Mouse (Mus musculus): Measurements from ENCODE around the gene Arhgef28. TPM values are rescaled to one million over a fixed set of nuclear protein-coding genes. Genes with fewer than 3 reads are reported as not detected.

Arhgef28 gene
- total and polyA plus RNA-seq, 3 experiments, result 0.11 TPM; not detected in 2

DNA sequence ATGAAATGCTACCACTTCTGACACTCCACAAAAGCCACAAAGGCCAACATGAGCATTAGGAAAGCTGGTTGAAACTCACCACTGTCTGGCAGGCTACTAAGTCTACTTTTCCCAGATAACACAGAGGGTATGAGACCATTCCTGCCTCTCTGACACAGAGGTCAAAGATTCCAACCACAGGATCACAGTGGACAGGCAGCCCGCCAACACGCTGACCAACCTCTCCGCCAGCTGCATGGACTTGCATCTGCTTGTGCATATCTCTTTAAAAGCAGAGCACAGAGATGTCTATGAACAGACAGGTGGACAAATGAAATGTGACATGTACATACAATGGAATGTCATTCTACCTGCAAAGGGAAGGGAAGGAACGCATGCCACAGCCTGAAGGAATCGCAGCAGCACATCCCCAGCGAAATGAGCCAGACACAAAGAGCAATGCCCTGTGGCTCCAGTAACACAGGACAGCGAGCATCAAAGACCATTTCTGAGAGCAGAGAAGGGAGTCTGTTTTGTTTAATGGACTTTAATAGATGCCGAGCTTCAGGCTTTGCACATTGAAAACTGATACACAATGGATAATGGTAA is 59.6 kb downstream of the Arhgef28 start:
- DNase-seq (ENCODE audit: low spot score) (no peak), ATAC-seq (ENCODE audit: extremely low read depth, insufficient number of reproducible peaks, low FRiP score, poor library complexity, severe bottlenecking) (no peak)
- no peak for TF ChIP-seq POLR2AphosphoS5 (IDR thresholded peaks at IDR 0.05; ENCODE audit: insufficient replicate concordance, low read depth, low read length)
- TF ChIP-seq TAL1 (conservative IDR thresholded peaks at IDR 0.05; ENCODE audit: low read depth, low read length), result no peak
- no peak for TF ChIP-seq GATA2 (IDR thresholded peaks at IDR 0.05; ENCODE audit: borderline replicate concordance, low read depth, low read length)
- TF ChIP-seq GATA1 (IDR thresholded peaks at IDR 0.05; ENCODE audit: borderline replicate concordance, low read length), result no peak
- TF ChIP-seq CTCF (IDR thresholded peaks at IDR 0.05; ENCODE audit: low read depth, low read length), result no peak
- no peaks in the 10 kb centered on the region for H3K27me3 ChIP-seq (ENCODE audit: insufficient read depth, low read length)
- H3K36me3 ChIP-seq (replicated peaks), result no peaks in the 10 kb centered on the region
- no peaks in the 10 kb centered on the region for H3K9me3 ChIP-seq (replicated peaks)
- H3K4me3 ChIP-seq (ENCODE audit: low read depth, low read length), result no peak overlapping the region
- H3K4me1 ChIP-seq (ENCODE audit: insufficient read depth, low read depth, low read length), result no peaks in the 10 kb centered on the region

DNA sequence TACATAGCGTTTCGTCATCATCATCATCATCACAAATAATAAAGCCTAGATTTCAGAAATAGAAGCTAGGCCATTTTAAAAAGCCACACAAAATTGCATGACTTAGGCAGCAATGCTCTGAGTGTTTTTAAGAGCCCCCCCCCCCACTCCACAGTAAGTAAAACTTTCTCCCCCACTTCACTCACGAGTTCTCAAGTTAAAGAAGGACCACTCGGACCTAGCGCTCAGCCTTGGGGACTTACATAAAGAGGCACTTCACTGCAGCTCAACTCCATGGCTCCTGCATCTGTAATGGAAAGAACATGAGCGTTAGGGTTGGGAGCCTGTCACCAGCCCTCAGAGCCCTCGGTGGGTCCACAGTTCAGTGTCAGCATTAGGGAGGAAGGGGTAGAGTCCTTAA is 60.9 kb downstream of the Arhgef28 start:
- ATAC-seq (ENCODE audit: extremely low read depth, insufficient number of reproducible peaks, low FRiP score, poor library complexity, severe bottlenecking), result no peak
- no peak for DNase-seq (ENCODE audit: low spot score)
- H3K36me3 ChIP-seq (replicated peaks), result no peaks in the 10 kb centered on the region
- no peaks in the 10 kb centered on the region for H3K4me1 ChIP-seq (ENCODE audit: insufficient read depth, low read depth, low read length)
- no peaks in the 10 kb centered on the region for H3K9me3 ChIP-seq (replicated peaks)
- TF ChIP-seq POLR2AphosphoS5 (IDR thresholded peaks at IDR 0.05; ENCODE audit: insufficient replicate concordance, low read depth, low read length) (no peak), GATA2 (IDR thresholded peaks at IDR 0.05; ENCODE audit: borderline replicate concordance, low read depth, low read length) (no peak), GATA1 (IDR thresholded peaks at IDR 0.05; ENCODE audit: borderline replicate concordance, low read length) (no peak), TAL1 (conservative IDR thresholded peaks at IDR 0.05; ENCODE audit: low read depth, low read length) (no peak), CTCF (IDR thresholded peaks at IDR 0.05; ENCODE audit: low read depth, low read length) (no peak)
- no peak overlapping the region for H3K4me3 ChIP-seq (ENCODE audit: low read depth, low read length)
- H3K27me3 ChIP-seq (ENCODE audit: insufficient read depth, low read length), result peaks cover 5% of the 10 kb centered on the region

DNA sequence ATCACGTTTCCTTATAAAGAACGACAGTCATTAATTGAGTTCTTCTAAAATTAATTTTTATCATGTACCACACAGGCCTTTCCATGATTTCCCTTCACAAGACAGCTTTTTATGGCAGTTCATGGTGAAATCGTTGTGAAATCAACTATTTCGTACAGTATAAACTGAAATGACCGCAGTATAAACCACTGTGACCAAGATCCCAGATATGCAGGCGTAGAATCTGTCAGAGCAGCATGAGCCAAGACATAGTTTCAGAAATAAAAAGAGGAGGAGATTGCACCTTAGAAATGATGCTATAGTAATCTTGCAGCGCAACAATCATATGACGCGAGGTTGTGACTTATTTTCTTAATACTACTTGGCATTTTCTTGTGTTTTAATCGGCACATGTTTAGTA is 63.2 kb downstream of the Arhgef28 start:
- peaks cover 9% of the 10 kb centered on the region for H3K27me3 ChIP-seq (ENCODE audit: insufficient read depth, low read length)
- H3K9me3 ChIP-seq (replicated peaks), result no peaks in the 10 kb centered on the region
- DNase-seq (ENCODE audit: low spot score) (no peak), ATAC-seq (ENCODE audit: extremely low read depth, insufficient number of reproducible peaks, low FRiP score, poor library complexity, severe bottlenecking) (no peak)
- no peak overlapping the region for H3K4me3 ChIP-seq (ENCODE audit: low read depth, low read length)
- no peaks in the 10 kb centered on the region for H3K36me3 ChIP-seq (replicated peaks)
- TF ChIP-seq GATA1 (IDR thresholded peaks at IDR 0.05; ENCODE audit: borderline replicate concordance, low read length) (no peak), CTCF (IDR thresholded peaks at IDR 0.05; ENCODE audit: low read depth, low read length) (no peak), POLR2AphosphoS5 (IDR thresholded peaks at IDR 0.05; ENCODE audit: insufficient replicate concordance, low read depth, low read length) (no peak), GATA2 (IDR thresholded peaks at IDR 0.05; ENCODE audit: borderline replicate concordance, low read depth, low read length) (no peak), TAL1 (conservative IDR thresholded peaks at IDR 0.05; ENCODE audit: low read depth, low read length) (no peak)
- no peaks in the 10 kb centered on the region for H3K4me1 ChIP-seq (ENCODE audit: insufficient read depth, low read depth, low read length)

DNA sequence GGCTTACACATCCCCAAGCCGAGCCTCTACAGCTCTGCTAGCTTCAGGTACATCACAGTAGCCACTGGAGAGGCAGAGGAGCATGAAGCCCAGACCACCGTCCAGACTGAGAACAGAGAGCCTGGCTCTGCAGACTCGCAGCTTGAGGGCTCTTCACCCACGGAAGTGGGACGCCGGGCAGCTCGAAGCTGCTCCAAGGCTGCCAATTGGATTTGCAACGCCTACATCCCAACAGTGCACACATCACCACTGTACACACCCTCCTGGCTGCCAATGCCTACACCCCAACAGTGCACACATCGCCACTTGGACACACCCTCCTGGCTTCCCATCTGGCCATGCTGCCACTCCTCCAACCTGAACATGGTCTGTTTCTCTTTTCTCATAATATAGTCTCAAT is 65.6 kb downstream of the Arhgef28 start:
- H3K27me3 ChIP-seq (ENCODE audit: insufficient read depth, low read length), result peaks cover 9% of the 10 kb centered on the region
- no peak overlapping the region; the same call in 1 of the 2 replicates for H3K4me3 ChIP-seq (ENCODE audit: low read depth, low read length)
- DNase-seq (ENCODE audit: low spot score), result no peak
- no peaks in the 10 kb centered on the region for H3K4me1 ChIP-seq (ENCODE audit: insufficient read depth, low read depth, low read length)
- no peak for ATAC-seq (ENCODE audit: extremely low read depth, insufficient number of reproducible peaks, low FRiP score, poor library complexity, severe bottlenecking)
- H3K36me3 ChIP-seq (replicated peaks), result no peaks in the 10 kb centered on the region
- no peak for TF ChIP-seq GATA1 (IDR thresholded peaks at IDR 0.05; ENCODE audit: borderline replicate concordance, low read length)
- TF ChIP-seq POLR2AphosphoS5 (IDR thresholded peaks at IDR 0.05; ENCODE audit: insufficient replicate concordance, low read depth, low read length), result no peak
- no peak for TF ChIP-seq CTCF (IDR thresholded peaks at IDR 0.05; ENCODE audit: low read depth, low read length)
- H3K9me3 ChIP-seq (replicated peaks), result no peaks in the 10 kb centered on the region

DNA sequence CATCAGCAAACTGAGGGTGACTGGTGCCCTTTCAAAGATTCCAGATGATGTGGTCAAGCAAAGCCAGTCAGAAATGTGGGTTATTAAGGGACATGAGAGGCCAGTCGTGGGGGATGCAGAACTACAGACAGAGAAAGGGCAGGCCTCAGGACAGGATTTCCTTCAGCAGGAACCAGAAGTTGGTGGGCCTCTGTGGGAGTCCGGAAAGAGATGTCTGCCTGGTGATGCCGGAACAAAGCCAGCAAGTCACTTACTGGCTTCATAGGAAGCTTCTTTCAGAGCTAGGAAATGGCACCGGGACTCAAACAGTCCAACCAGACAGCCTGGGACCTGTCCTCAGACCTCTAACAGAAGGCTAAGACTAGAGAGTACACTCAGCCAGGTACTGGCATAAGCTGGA is 67.5 kb downstream of the Arhgef28 start:
- no peak for DNase-seq (ENCODE audit: low spot score)
- H3K36me3 ChIP-seq (replicated peaks), result no peaks in the 10 kb centered on the region
- ATAC-seq (ENCODE audit: extremely low read depth, insufficient number of reproducible peaks, low FRiP score, poor library complexity, severe bottlenecking), result no peak
- H3K4me1 ChIP-seq (ENCODE audit: insufficient read depth, low read depth, low read length), result no peaks in the 10 kb centered on the region
- no peak overlapping the region for H3K4me3 ChIP-seq (ENCODE audit: low read depth, low read length)
- no peak for TF ChIP-seq TAL1 (conservative IDR thresholded peaks at IDR 0.05; ENCODE audit: low read depth, low read length)
- no peak for TF ChIP-seq GATA1 (IDR thresholded peaks at IDR 0.05; ENCODE audit: borderline replicate concordance, low read length)
- TF ChIP-seq GATA2 (IDR thresholded peaks at IDR 0.05; ENCODE audit: borderline replicate concordance, low read depth, low read length), result no peak
- no peak for TF ChIP-seq CTCF (IDR thresholded peaks at IDR 0.05; ENCODE audit: low read depth, low read length)
- TF ChIP-seq POLR2AphosphoS5 (IDR thresholded peaks at IDR 0.05; ENCODE audit: insufficient replicate concordance, low read depth, low read length), result no peak
- H3K9me3 ChIP-seq (replicated peaks), result no peaks in the 10 kb centered on the region
- peaks cover 9% of the 10 kb centered on the region for H3K27me3 ChIP-seq (ENCODE audit: insufficient read depth, low read length)

DNA sequence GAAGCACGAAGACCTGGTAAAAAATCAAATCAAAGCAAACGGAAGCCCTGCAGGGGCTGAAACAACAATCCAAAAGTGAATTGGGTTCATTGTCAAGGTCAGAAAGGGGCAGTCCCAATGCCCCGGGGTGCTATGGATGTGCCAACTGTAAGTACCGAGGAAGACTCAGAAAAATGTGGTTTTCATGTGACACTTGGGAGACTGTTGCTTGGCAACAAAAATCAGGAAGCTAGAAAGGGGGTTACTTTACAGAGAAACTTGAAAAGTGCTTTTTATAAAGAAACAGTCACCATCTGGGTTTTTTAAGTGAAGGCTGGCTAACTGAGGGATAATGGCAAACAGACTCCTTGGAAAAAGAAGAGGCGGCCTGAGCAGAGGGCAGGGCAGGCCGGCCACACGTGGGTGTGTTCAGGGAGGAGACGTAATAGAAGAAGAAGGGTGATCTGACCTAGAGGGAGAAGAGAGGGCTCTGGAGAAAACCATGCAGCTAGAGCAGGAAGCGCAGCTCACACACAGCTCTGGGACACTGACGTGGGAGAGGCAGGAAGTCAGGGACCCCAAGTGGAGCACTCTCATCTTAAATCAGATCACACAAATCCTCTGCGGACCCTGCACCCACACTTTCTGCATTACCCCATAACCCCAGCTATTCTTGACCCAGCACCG is 70.2 kb downstream of the Arhgef28 start:
- Histone ChIP-seq H3K36me3 (replicated peaks) (no peaks in the 10 kb centered on the region), H3K4me3 (ENCODE audit: low read depth, low read length) (no peak overlapping the region), H3K4me1 (ENCODE audit: insufficient read depth, low read depth, low read length) (no peaks in the 10 kb centered on the region), H3K27me3 (ENCODE audit: insufficient read depth, low read length) (peaks cover 9% of the 10 kb centered on the region), H3K9me3 (replicated peaks) (no peaks in the 10 kb centered on the region)
- DNase-seq (ENCODE audit: low spot score) (no peak), ATAC-seq (ENCODE audit: extremely low read depth, insufficient number of reproducible peaks, low FRiP score, poor library complexity, severe bottlenecking) (no peak)
- no peak for TF ChIP-seq CTCF (IDR thresholded peaks at IDR 0.05; ENCODE audit: low read depth, low read length)
- no peak for TF ChIP-seq TAL1 (conservative IDR thresholded peaks at IDR 0.05; ENCODE audit: low read depth, low read length)
